Mouse (Mus musculus) gastrocnemius, postnatal 10 days (tissue): ENCODE data around the gene Cacna1d. TPM values are rescaled to one million over a fixed set of nuclear protein-coding genes. Genes with fewer than 3 reads are reported as not detected.

Experiments used
- DNase-seq: peaks from one replicate; pipeline ENCODE4 v3.0.0; 2021; ENCODE audit warnings: mixed read lengths
- total RNA-seq, 2 experiments: library from RNA; stranded (reverse); gene quantifications; 2 replicates each; pipeline ENCODE4 v1.2.3; 2021

Gene Cacna1d
- total RNA-seq, 2 experiments from 2014 or later = 1.2 to 1.4 TPM

GRCm38 (mm10) chr14:30329109-30329508 is 162.1 kb downstream of the Cacna1d start:
- DNase-seq = no peak

DNA sequence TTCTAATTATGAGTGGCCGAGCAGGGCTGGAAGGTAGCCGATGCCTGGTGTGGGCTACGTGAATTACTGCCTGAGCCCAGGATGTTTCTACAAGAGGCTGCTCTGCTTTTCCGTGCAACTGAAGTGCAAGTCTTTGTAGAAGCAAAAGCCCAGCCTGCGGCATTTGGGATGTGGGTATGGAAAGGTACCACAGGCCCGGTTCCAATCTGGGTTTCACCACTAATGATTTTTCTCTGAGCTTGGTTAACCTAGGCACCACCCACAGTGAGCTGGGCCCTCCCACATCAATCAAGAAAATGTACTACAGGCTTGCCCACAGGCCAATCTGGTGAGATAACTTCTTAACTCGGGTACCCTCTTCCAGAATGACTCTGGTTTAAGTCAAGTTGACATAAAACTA is 163.8 kb downstream of the Cacna1d start:
- no peak for DNase-seq

GRCm38 (mm10) chr14:30327051-30327450 is 164.2 kb downstream of the Cacna1d start:
- no peak for DNase-seq

- DNase-seq = no peak
Measured at GRCm38 (mm10) chr14:30326226-30326625, 165.0 kb downstream of the Cacna1d start.

DNA sequence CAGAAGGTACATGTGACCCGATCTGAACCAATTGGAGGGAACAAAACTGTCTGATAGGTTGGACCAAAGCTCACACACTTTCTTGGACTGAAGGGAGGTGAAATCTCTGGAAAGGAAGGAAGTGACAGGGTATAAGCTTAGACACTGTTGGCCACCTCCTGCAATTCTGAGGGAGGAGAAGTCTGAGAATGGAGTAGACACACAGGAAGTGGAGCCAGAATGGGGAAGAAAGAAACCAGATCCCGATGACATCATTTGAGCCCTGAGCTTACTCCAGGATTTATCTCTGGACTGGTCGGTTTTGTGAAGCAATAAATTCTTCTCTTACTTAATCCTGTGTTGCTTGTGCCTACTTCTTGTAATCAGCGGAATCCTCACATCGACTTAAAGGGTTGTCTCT is 166.3 kb downstream of the Cacna1d start:
- no peak for DNase-seq

DNA sequence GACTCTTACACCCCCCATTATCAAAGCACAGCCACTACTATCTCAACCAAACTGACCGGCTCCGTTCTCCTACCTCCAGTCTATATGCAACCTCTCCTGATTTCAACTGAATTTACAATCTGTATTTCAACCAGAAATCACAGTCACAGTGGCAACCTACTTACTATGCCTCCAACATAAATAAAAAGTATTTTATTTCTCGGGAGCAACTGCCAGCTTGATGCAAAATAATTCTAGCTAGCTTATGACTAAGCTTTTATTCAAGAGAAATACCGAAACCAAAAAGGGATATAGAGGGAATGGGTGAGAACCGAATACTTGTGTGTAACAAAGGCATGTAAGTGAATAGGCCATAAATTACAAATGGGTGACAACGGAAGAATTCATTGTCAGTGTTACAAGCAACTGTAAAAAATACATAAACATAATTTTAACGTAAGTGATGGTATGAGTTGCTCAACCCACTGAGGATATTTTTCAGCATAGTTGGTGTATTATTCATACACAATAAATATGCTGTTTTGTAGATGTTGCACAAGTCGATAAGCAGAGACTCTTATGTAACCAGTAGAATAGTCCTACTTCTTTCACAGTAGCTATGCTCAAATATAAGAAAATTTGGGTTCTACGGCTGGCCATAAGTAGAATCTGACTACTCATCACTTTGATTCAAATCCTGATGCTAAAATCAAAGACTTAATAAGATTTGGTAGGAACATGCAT is 172.4 kb downstream of the Cacna1d start:
- no peak for DNase-seq

DNA sequence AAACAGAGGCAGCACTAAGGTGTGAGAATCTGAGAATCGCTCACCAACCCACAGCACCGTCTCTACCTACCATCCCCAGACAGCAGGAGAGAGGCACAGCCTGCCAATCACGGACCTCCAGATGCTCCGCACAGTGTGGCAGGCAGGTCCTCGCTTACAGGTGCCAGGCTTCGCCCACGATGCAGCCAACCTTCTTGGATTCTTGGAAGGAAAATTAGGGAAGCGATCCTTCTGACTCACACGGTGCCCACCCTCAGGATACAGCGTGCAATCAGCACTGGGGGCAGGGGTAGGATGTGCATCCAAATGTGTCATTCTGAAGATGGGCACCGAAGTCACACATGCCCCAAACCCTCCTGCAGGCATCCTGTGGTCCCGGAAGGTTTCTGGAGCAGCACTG is 173.0 kb downstream of the Cacna1d start:
- DNase-seq = no peak

DNA sequence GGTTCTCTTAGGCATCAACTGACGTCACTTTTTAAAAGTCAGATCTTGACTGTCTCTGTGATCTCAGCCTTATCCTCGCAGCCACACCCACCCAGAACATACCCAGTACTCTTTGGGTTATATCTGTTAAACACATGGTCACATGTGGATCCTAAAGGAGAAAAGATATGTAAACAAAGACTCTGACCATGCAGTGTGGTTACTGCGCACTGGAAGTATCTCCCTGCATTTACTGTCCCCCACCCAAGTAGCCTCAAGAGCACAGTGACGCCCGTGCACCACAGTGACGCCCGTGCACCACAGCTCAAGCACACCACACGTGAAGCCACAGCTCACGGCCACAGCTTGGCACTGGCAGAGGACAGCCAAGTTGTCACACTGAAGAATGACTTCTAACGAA is 173.6 kb downstream of the Cacna1d start:
- DNase-seq = no peak

GRCm38 (mm10) chr14:30311206-30311889 is 179.9 kb downstream of the Cacna1d start:
- no peak for DNase-seq

DNA sequence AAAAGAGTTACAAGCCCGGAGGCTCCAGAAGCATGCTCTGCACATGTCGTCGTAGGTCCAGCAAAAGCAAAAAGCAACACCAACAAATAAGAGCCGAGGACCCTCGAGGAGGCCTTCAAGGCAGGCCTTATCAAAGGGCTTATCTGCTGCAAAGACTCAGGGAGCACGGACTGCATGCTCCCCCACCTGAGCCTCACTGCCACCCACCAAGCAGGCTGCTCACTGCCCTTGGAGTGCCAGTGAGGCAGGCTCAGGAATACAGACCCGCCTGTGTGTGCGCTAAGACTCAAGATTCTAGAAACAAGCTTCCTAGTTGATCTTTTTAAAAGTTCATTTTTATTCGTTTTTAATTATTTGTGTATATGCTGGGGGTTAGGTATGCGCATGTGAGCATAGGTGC is 181.0 kb downstream of the Cacna1d start:
- no peak for DNase-seq

DNA sequence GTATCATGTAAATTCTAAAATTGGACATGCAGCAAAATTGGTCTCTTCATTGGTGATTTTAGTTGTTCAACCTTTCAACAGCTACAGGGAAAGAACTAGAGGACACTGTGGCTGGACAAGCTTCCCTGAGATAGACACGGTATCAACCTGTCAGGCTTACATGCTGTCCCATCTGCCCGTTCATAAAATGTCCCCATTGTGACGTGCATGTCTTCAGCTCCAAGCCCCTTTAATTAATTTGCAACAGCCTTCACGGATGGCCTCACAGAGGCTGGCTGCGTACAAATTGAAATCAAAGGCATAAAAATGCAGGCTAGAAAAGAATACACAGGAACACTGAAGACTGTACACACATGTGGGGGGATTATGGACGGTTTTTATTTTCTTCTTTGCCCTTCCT is 185.0 kb downstream of the Cacna1d start:
- DNase-seq = no peak

DNA sequence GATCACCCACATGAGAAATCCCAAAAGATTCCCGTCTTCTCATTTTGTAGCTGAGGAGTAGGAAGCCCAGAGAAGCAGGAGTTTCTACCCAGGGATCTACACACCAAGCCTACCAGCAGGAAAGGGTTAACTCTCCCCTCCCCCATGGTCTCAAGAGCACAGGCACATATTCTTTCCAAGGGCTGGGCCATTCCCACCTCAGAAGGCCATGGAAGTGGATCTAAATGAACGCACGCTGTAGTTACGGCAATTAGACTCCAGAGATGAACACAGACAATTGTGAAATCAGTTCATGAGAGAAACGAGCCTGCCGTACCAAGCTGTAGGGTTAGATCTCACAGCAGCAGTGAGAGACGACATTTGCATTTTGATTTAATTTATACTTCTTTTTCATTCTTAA is 191.3 kb downstream of the Cacna1d start:
- no peak for DNase-seq

DNA sequence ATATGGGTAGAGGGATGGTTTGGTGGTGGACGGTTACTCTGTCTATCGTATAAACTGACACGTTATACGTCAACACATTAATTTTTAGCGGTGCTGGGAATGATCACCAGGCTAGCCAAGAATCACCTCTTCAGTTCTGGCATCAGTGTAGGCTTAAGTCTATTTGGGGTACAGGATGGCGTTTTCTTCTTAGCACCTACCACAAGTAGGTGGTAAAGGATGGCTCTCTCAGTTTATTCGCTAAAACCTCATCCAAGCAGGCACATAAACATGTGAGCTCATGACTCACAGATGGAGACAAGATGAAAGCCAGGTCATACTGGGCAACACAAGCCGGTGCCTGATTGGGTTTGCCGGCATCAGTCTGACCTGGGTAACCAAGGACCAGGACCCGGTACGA is 193.8 kb downstream of the Cacna1d start:
- no peak for DNase-seq

GRCm38 (mm10) chr14:30292135-30292463 is 199.2 kb downstream of the Cacna1d start:
- DNase-seq = no peak

DNA sequence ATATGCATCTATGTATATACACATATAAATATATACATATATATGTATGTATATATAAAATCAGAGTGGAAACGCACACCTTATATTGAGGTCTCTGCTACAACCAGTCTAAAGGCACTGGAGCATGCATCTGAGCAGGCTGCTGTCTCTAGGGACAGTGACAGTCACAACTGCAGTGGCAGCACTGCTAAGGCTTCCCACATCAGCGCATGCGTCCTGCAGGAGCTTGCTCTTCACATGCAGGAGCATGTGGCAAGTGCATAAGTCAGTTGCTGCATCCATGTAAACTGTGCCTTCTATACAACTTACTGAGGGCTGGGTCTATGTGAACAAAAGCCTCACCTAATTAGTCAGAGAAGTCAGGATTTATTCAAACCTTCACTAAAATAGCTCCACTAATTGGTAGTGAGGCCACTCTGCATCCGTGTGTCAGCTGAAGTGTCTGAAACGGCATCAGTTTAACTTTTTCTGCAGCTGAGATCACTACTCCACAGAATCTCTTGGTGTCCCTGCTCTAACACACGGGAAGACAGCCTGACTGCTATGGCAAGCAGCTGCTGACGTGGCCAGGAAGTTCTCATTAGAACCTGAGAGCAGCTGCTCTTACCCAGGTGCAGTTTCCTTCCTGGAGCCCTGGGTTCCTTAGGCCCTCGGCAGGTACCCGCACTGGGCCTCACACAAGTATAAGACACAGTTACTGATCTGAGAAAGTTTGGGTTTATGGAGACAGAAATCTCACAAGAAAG is 199.7 kb downstream of the Cacna1d start:
- DNase-seq = no peak

- no peak for DNase-seq
Measured at GRCm38 (mm10) chr14:30284446-30284845, 206.8 kb downstream of the Cacna1d start.

DNA sequence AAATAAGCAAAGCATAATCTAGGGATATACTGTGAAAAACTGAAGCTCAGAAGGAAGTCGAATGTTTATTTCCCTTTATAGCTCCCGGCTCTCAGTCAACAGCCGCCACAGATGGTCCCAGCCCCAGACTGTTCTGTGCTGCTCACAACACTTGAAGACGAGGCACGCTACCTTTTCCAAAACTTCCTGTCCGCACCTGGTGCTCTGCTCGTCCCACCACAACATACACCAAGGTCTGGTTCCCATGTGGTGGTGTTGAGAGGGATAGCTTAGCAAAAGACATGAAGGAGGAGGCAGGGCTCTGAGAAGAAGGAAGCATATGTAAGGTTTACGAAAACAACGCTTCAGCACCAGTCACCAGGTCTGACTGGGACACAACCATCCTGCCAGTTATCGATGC is 207.2 kb downstream of the Cacna1d start:
- DNase-seq = no peak

DNA sequence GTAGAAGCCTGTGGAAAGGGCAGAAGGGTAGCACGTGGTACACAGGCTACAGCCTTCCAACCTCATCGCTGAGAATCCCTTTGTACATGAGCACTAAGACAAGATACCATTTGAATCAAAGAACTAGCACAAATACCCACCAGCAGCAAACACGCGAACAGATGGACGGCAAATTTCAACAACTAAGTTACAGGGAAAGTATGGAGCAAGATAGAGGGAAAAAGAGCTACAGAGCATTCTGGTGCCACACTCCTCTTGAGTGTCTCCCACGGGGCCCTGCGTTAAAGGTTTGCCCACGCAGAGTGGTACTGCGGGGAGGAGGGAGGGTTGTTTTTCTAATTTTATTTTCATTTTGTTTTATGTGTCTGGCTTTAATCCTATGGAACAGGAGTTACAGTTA is 215.7 kb downstream of the Cacna1d start:
- DNase-seq = no peak

DNA sequence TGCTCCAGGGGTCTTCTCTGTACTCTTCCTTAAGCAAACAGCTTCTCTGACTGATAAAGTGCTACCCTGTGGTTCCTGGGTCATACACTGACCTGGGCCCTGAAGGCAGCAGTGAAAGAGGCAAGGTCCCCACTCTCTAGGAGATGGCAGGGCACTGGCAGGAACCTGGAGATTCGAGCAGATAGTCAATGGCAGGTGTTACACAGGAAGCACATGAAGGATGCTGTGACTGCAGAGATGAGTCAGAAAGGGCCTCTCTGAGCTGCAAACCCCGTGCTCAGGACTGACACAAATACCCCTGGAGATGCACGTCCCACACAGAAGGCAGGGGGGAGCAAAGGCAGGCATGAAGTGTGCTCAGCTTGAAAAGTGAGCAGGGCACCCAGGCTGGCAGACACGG is 218.3 kb downstream of the Cacna1d start:
- no peak for DNase-seq

GRCm38 (mm10) chr14:30272523-30272922 is 218.7 kb downstream of the Cacna1d start:
- DNase-seq = no peak

DNA sequence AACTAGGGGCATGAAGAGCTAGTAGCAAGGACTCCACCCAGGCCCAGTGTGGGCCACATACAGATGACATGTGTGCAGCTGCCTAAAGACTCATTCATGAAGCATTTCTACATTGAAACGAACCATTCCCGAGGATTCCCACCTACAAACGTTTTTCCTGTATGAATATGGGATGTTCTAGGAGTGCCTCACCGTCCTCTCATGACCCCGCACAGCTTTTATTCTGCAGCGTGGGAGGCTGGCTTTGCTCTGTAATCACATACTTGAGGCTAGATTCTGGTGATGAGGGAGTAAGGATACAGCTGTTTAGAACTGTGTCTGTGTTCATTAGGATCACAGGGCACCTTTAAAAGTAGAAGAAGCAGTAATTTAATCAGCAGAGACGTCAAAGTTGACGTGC is 219.4 kb downstream of the Cacna1d start:
- DNase-seq = no peak

DNA sequence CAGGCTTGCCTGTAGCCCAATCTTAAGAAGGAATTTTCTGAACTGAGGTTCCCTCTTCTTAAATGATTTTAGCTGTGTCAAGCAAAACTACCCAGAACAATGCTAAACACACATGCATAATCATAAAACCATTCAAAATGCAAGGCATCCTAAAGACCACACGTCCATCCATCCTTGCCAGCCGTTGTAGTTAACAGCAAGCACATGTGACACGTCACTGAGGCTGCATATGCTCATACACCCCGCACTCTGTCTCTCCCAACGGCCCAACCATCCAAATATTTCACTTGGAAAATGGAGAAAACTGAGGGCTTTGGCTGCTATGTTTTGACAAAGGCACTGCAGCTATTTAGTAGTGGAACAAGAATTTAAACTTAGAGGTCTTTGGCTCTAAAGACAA is 220.9 kb downstream of the Cacna1d start:
- no peak for DNase-seq

GRCm38 (mm10) chr14:30265728-30266127 is 225.5 kb downstream of the Cacna1d start:
- DNase-seq = no peak
